Mouse (Mus musculus): ENCODE measurements around the gene Epc2. TPM values are rescaled to one million over a fixed set of nuclear protein-coding genes. Genes with fewer than 3 reads are reported as not detected.
"Not testable (repeated sequence)": the region's sequence is repeated elsewhere in the genome, so short reads cannot be mapped to it uniquely, and the experiment has no call there.

Epc2 gene
- total and polyA plus RNA-seq, 2 experiments from 2014 or later = 9.2 to 80.4 TPM

DNA sequence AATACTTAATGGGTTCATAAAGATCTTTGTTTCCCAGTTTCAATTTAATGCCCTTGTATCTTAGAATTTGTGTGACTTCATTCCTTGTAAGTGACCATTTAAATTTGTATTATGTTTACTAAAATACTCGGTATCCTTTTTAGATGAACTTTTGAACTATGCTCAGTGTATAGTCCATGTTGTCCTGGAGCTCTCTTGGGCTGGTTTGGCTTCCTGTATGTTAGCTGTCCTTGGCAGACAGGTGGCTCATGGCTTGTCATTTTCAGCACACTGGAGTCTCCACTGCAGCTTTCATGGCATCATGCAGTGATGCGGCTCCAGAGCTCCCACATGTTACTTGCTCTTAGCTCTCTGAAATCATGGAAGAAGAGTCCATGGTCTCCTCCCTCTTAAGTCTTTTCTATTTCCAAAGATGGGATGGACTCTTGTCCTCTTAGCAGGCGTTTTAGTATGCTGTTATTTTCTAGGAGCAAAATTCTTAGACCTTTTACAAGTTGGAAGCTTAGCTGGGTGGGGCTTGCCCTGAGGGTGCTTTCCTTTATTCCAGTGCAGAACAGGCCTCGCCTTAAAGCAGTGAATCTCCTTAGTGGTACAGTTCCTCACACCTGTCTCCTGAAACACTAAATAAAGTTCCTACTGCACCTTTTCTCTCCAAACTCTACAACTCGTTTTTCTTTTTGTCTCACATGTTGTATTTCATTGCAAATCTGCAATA lies 20.5 kb downstream of the Epc2 start:
- H3K4me1 ChIP-seq (ENCODE audit: insufficient read depth) = no peaks in the 10 kb centered on the region
- no peak overlapping the region for H3K4me2 ChIP-seq (ENCODE audit: low read depth)
- H3K9me3 ChIP-seq (ENCODE audit: low read length) = no peaks in the 10 kb centered on the region
- no peaks in the 10 kb centered on the region for H3K36me3 ChIP-seq (ENCODE audit: insufficient read depth)
- ATAC-seq (no peak), DNase-seq (no peak)
- WGBS = 78% methylated on average over 5 of the region's 5 CpGs
- TF ChIP-seq CTCF (IDR thresholded peaks at IDR 0.05; ENCODE audit: low read depth) = no peak
- no peak overlapping the region for H3K27ac ChIP-seq (ENCODE audit: low read depth, low read length)
- no peaks in the 10 kb centered on the region for H3K27me3 ChIP-seq (ENCODE audit: insufficient read depth, low read length)
- H3K9ac ChIP-seq = no peak overlapping the region
- no peak overlapping the region for H3K4me3 ChIP-seq (ENCODE audit: low read depth, low read length)

DNA sequence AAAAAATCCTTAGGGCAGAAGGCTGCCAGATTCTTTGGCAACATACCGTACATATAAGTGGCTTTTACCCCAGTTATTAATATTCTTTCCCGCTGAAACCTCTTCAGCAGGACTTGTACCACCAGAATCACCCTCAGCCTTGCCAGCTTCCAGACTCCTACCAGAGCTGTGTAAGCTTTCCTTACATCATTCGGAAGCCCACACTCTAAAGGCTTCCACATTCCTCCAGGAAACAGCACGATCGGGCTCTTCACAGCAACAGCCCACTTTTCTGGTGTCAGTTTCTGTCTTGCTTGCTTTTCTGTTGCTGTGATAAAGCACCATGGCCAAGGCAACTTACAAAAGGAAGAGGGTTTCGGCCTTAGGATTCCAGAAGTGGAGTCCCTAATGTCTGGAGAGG lies 21.2 kb downstream of the Epc2 start:
- no peak for DNase-seq
- TF ChIP-seq CTCF (IDR thresholded peaks at IDR 0.05; ENCODE audit: low read depth) = no peak
- no peak overlapping the region for H3K27ac ChIP-seq (ENCODE audit: low read depth, low read length)
- H3K4me2 ChIP-seq (ENCODE audit: low read depth) = no peak overlapping the region
- WGBS = 89% methylated on average over 6 of the region's 6 CpGs
- no peaks in the 10 kb centered on the region for H3K36me3 ChIP-seq (ENCODE audit: insufficient read depth)
- ATAC-seq = no peak
- H3K27me3 ChIP-seq (ENCODE audit: insufficient read depth, low read length) = no peaks in the 10 kb centered on the region
- no peaks in the 10 kb centered on the region for H3K4me1 ChIP-seq (ENCODE audit: insufficient read depth)
- H3K9ac ChIP-seq = no peak overlapping the region
- no peak overlapping the region for H3K4me3 ChIP-seq (ENCODE audit: low read depth, low read length)
- H3K9me3 ChIP-seq (ENCODE audit: low read length) = no peaks in the 10 kb centered on the region

DNA sequence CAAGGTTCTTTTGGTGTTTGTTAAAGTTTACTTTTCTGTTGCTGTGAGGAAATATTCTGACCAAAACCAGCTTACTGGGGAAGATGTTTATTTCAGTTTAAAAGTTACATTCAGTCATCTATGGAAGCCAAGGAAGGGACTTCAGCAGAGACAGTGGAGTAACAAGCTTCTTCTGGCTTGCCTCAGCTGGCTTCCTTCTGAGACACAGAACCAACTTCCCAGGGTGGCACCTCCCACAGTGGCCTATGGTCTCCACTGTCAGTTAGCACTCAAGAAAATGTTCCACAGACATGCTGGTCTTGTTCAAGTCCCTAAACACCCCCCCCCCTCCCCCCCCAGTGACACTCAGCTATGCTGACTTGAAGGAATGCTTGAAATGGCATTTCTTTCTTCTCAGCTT lies 30.9 kb downstream of the Epc2 start:
- Histone ChIP-seq H3K9me3 (ENCODE audit: low read length) (no peaks in the 10 kb centered on the region), H3K27me3 (ENCODE audit: insufficient read depth, low read length) (no peaks in the 10 kb centered on the region), H3K27ac (ENCODE audit: low read depth, low read length) (no peak overlapping the region), H3K36me3 (ENCODE audit: insufficient read depth) (no peaks in the 10 kb centered on the region), H3K4me1 (ENCODE audit: insufficient read depth) (no peaks in the 10 kb centered on the region), H3K9ac (no peak overlapping the region), H3K4me3 (ENCODE audit: low read depth, low read length) (no peak overlapping the region), H3K4me2 (ENCODE audit: low read depth) (no peak overlapping the region)
- DNase-seq (no peak), ATAC-seq (no peak)
- TF ChIP-seq CTCF (IDR thresholded peaks at IDR 0.05; ENCODE audit: low read depth) = no peak

DNA sequence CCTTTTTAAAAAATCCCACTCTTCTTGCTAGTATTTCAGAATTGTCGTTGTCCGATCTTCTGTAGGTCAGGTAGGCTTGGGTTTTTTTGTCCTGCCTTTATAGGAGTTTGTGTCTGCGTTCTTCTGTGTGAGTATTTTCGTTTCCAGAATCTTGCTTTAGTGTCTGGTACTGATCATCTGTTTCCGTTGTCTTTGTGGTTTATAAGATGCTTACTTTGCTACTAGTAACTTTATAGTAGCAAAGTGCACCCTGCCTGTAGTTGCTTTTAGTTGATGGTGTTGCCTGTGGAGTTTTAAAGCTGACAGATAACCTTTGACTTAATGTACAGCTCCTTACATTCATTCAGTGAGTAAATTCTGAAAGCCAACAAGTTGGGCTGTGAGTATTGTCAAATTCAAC lies 32.1 kb downstream of the Epc2 start:
- Histone ChIP-seq H3K27me3 (ENCODE audit: insufficient read depth, low read length) (no peaks in the 10 kb centered on the region), H3K9me3 (ENCODE audit: low read length) (no peaks in the 10 kb centered on the region), H3K9ac (no peak overlapping the region), H3K4me2 (ENCODE audit: low read depth) (no peak overlapping the region), H3K27ac (ENCODE audit: low read depth, low read length) (no peak overlapping the region), H3K4me3 (ENCODE audit: low read depth, low read length) (no peak overlapping the region), H3K36me3 (ENCODE audit: insufficient read depth) (no peaks in the 10 kb centered on the region), H3K4me1 (ENCODE audit: insufficient read depth) (no peaks in the 10 kb centered on the region)
- ATAC-seq (no peak), DNase-seq (no peak)
- WGBS = 95% methylated on average over 5 of the region's 5 CpGs
- TF ChIP-seq CTCF (IDR thresholded peaks at IDR 0.05; ENCODE audit: low read depth) = no peak

DNA sequence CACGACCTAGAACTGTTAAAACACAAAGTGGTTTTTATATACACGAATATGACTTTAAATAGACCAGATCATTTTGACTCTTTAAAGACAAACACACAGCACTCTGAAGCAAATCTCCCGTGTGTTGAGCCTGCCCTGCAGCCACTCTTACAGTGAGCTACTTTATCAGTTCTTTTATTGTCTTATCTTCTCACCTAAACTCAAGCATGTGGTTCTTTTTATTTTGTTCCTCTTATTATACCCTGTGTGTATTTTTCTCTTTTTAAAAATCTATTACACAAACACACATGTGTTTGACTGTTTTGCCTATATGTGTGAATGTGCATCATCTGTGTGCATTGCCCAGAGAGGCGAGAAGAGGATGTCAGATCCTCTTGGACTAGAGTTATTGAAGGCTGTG lies 50.1 kb downstream of the Epc2 start:
- WGBS = 66% methylated on average over 4 of the region's 4 CpGs
- ATAC-seq = no peak

DNA sequence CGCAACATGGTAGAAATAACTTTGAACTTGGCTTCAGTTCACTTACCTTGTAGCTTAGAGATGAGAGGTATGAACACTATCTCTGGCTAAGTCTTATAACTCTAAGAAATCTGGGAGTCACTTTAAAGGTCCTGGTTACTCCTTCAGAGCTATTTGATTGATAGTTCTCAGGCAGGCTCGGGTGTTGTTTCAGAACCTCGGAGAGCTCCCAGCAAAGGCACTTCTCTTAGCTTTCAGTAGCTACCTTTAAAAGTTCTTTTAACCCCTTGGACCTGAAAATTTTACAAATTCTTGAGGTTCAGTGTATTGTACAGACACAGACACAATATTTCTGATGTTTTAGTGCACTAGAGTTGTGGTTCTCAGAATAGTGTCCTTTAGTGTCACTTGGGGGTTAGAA lies 52.3 kb downstream of the Epc2 start:
- 79% methylated on average over 3 of the region's 3 CpGs for WGBS
- DNase-seq (no peak), ATAC-seq (no peak)
- no peaks in the 10 kb centered on the region for H3K4me1 ChIP-seq (ENCODE audit: insufficient read depth)
- TF ChIP-seq CTCF (IDR thresholded peaks at IDR 0.05; ENCODE audit: low read depth) = no peak
- H3K27me3 ChIP-seq (ENCODE audit: insufficient read depth, low read length) = no peaks in the 10 kb centered on the region
- H3K36me3 ChIP-seq (ENCODE audit: insufficient read depth) = no peaks in the 10 kb centered on the region
- H3K9me3 ChIP-seq (ENCODE audit: low read length) = no peaks in the 10 kb centered on the region
- no peak overlapping the region for H3K9ac ChIP-seq
- no peak overlapping the region for H3K27ac ChIP-seq (ENCODE audit: low read depth, low read length)
- H3K4me3 ChIP-seq (ENCODE audit: low read depth, low read length) = no peak overlapping the region
- no peak overlapping the region for H3K4me2 ChIP-seq (ENCODE audit: low read depth)

More for the DNA sequence above, 50.1 kb downstream of the Epc2 start:
- DNase-seq = no peak
- no peaks in the 10 kb centered on the region for H3K4me1 ChIP-seq (ENCODE audit: insufficient read depth)
- H3K4me2 ChIP-seq (ENCODE audit: low read depth) = no peak overlapping the region
- no peaks in the 10 kb centered on the region for H3K36me3 ChIP-seq (ENCODE audit: insufficient read depth)
- no peak for TF ChIP-seq CTCF (IDR thresholded peaks at IDR 0.05; ENCODE audit: low read depth)
- no peak overlapping the region for H3K27ac ChIP-seq (ENCODE audit: low read depth, low read length)
- H3K4me3 ChIP-seq (ENCODE audit: low read depth, low read length) = no peak overlapping the region
- H3K9ac ChIP-seq = no peak overlapping the region
- H3K9me3 ChIP-seq (ENCODE audit: low read length) = no peaks in the 10 kb centered on the region
- H3K27me3 ChIP-seq (ENCODE audit: insufficient read depth, low read length) = no peaks in the 10 kb centered on the region

DNA sequence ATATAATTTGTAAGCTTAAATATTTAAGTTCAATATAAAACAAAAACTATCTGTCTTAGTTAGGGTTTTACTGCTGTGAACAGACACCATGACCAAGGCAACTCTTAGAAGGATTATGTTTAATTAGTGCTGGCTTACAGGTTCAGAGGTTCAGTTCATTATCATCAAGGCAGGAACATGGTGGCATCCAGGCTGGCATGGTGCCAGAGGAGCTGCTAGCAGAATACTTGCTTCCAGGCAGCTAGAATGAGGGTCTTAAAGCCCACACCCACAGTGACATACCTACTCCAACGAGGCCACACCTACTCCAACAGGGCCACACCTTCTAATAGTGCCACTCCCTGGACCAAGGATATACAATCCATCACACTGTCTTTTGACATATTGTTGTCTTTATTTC lies 53.9 kb downstream of the Epc2 start:
- H3K9ac ChIP-seq; H3K9me3 ChIP-seq (ENCODE audit: low read length); H3K27me3 ChIP-seq (ENCODE audit: insufficient read depth, low read length); H3K36me3 ChIP-seq (ENCODE audit: insufficient read depth); ATAC-seq; H3K4me1 ChIP-seq (ENCODE audit: insufficient read depth); H3K4me2 ChIP-seq (ENCODE audit: low read depth); H3K4me3 ChIP-seq (ENCODE audit: low read depth, low read length); DNase-seq; H3K27ac ChIP-seq (ENCODE audit: low read depth, low read length): not testable (repeated sequence)
- WGBS = 80% methylated on average over 1 of the region's 1 CpGs
